Mouse (Mus musculus) left cerebral cortex, adult 11 months (tissue): Measurements from ENCODE around the gene Crybb1.

ENCODE experiments used
- DNase-seq: peaks from one replicate; pipeline ENCODE4 v3.0.0; 2022; ENCODE audit warnings: low spot score

Crybb1 gene

GRCm38 (mm10) chr5:112266011-112266777 lies 10.6 kb downstream of the Crybb1 start:
- DNase-seq, result no peak

GRCm38 (mm10) chr5:112270764-112271541 lies 15.3 kb downstream of the Crybb1 start:
- no peak for DNase-seq

GRCm38 (mm10) chr5:112272934-112273333 lies 17.3 kb downstream of the Crybb1 start:
- DNase-seq, result no peak

GRCm38 (mm10) chr5:112273746-112274463 lies 18.3 kb downstream of the Crybb1 start:
- DNase-seq, result no peak

GRCm38 (mm10) chr5:112275021-112275804 lies 19.6 kb downstream of the Crybb1 start:
- no peak for DNase-seq

GRCm38 (mm10) chr5:112276267-112276873 lies 20.8 kb downstream of the Crybb1 start, which contains the start of gene Tpst2:
Gene Tpst2, plus strand, starts transcription at chr5:112276691.
- peak; percentile 100 for DNase-seq

GRCm38 (mm10) chr5:112276907-112277348 lies 21.3 kb downstream of the Crybb1 start:
- DNase-seq, result no peak

GRCm38 (mm10) chr5:112277906-112278470 lies 22.4 kb downstream of the Crybb1 start:
- no peak for DNase-seq

- no peak for DNase-seq
Observed at GRCm38 (mm10) chr5:112279181-112280021, 23.8 kb downstream of the Crybb1 start.

- DNase-seq, result no peak
Observed at GRCm38 (mm10) chr5:112280151-112280550, 24.5 kb downstream of the Crybb1 start.

GRCm38 (mm10) chr5:112280863-112281660 lies 25.4 kb downstream of the Crybb1 start:
- no peak for DNase-seq

GRCm38 (mm10) chr5:112281676-112282075 lies 26.1 kb downstream of the Crybb1 start:
- DNase-seq, result no peak

GRCm38 (mm10) chr5:112282123-112282779 lies 26.6 kb downstream of the Crybb1 start:
- no peak for DNase-seq

- no peak for DNase-seq
Observed at GRCm38 (mm10) chr5:112282780-112283482, 27.3 kb downstream of the Crybb1 start.

- DNase-seq, result no peak
Observed at GRCm38 (mm10) chr5:112283543-112284202, 28.1 kb downstream of the Crybb1 start.

GRCm38 (mm10) chr5:112284203-112284582 lies 28.6 kb downstream of the Crybb1 start:
- no peak for DNase-seq

- DNase-seq, result no peak
Observed at GRCm38 (mm10) chr5:112285548-112286085, 30.0 kb downstream of the Crybb1 start.
